18 mouse cellular contexts compared by ENCODE assay signal in genomic region chr10:106681395-106681794, GRCm38 (mm10).
A peak's percentile ranks its signal among the peaks of the same experiment; 100 is the strongest.
DNase-seq lines count a peak whose midpoint lies in the region; ATAC-seq lines count a peak whose summit lies in the region.
"Had no signal": no experiment of that assay in that cellular context is flagged by ENCODE, and none has a peak within 500 bp of the region (broad histone marks: within the 10 kb centered on the region; RNA-seq: fewer than 3 reads in every experiment).

No protein-coding gene starts in this region.

- H3K9ac ChIP-seq in forebrain, embryonic 14.5 days (ENCODE audit: low read length): no peak overlapping the region
- no peak overlapping the region for H3K9ac ChIP-seq in forebrain, embryonic 12.5 days
- H3K9ac ChIP-seq: embryonic facial prominence, embryonic 15.5 days; liver, embryonic 14.5 days; midbrain, embryonic 12.5 days; neural tube, embryonic 12.5 days had no signal

- no peak overlapping the region for H3K4me2 ChIP-seq in forebrain, embryonic 14.5 days (ENCODE audit: low read length)
- H3K4me2 ChIP-seq in forebrain, embryonic 12.5 days: no peak overlapping the region
- H3K4me2 ChIP-seq: embryonic facial prominence, embryonic 15.5 days; heart, embryonic 11.5 days; midbrain, embryonic 12.5 days; neural tube, embryonic 12.5 days had no signal

- DNase-seq in forebrain, embryonic 14.5 days (ENCODE audit: low spot score): peak; percentile 50
- peak; percentile 18 to 26 for DNase-seq in left cerebral cortex, adult 9 months (ENCODE audit: low spot score in 2 of 2)
- DNase-seq in left cerebral cortex, adult 11 months (ENCODE audit: low spot score): no peak
- DNase-seq in cerebellum, postnatal 36 days: peak; percentile 66 to 69
- peak; percentile 27 to 30 for DNase-seq in left cerebral cortex, postnatal 25 days (ENCODE audit: low spot score in 2 of 2)
- DNase-seq in adipocyte (ENCODE audit: low spot score): no peak
- DNase-seq in kidney, adult 18-20 months: no peak
- DNase-seq: adrenal gland, postnatal 14 days; kidney, adult 11 months; retina, postnatal 1 day had no signal

- no peaks in the 10 kb centered on the region for H3K27me3 ChIP-seq in forebrain, embryonic 14.5 days (replicated peaks; ENCODE audit: control insufficient read depth, insufficient read depth, low read length)
- H3K27me3 ChIP-seq in forebrain, embryonic 12.5 days: no peaks in the 10 kb centered on the region
- H3K27me3 ChIP-seq: embryonic facial prominence, embryonic 15.5 days; midbrain, embryonic 12.5 days; neural tube, embryonic 12.5 days had no signal

- no peaks in the 10 kb centered on the region for H3K36me3 ChIP-seq in forebrain, embryonic 14.5 days (ENCODE audit: control insufficient read depth, insufficient read depth, low read length)
- H3K36me3 ChIP-seq in forebrain, embryonic 12.5 days (replicated peaks): no peaks in the 10 kb centered on the region
- H3K36me3 ChIP-seq: embryonic facial prominence, embryonic 15.5 days; hindbrain, embryonic 10.5 days; limb, embryonic 10.5 days; midbrain, embryonic 12.5 days; neural tube, embryonic 12.5 days had no signal

- ATAC-seq in forebrain, embryonic 14.5 days: peak; percentile 60; the same call in 1 of the 2 replicates
- no peak for ATAC-seq in forebrain, embryonic 12.5 days (ENCODE audit: low FRiP score)

- H3K9me3 ChIP-seq in forebrain, embryonic 14.5 days (replicated peaks; ENCODE audit: control insufficient read depth, low read length): no peaks in the 10 kb centered on the region
- no peaks in the 10 kb centered on the region for H3K9me3 ChIP-seq in forebrain, embryonic 12.5 days
- H3K9me3 ChIP-seq: embryonic facial prominence, embryonic 15.5 days; hindbrain, embryonic 10.5 days; limb, embryonic 10.5 days; midbrain, embryonic 12.5 days; neural tube, embryonic 12.5 days had no signal

- no peak overlapping the region for H3K4me3 ChIP-seq in forebrain, embryonic 14.5 days (ENCODE audit: low read depth, low read length)
- H3K4me3 ChIP-seq in forebrain, embryonic 12.5 days (replicated peaks): no peak overlapping the region
- H3K4me3 ChIP-seq: embryonic facial prominence, embryonic 15.5 days; hindbrain, embryonic 10.5 days; limb, embryonic 10.5 days; midbrain, embryonic 12.5 days; neural tube, embryonic 12.5 days had no signal

- 73% methylated on average over 5 of the region's 5 CpGs for WGBS in forebrain, embryonic 14.5 days
- 87% methylated on average over 5 of the region's 5 CpGs for WGBS in forebrain, embryonic 12.5 days

- H3K4me1 ChIP-seq in forebrain, embryonic 14.5 days (ENCODE audit: control insufficient read depth, insufficient read depth, low read length): no peaks in the 10 kb centered on the region; the same call in 1 of the 2 replicates
- H3K4me1 ChIP-seq in forebrain, embryonic 12.5 days: no peaks in the 10 kb centered on the region
- H3K4me1 ChIP-seq: embryonic facial prominence, embryonic 15.5 days; hindbrain, embryonic 10.5 days; limb, embryonic 10.5 days; midbrain, embryonic 12.5 days; neural tube, embryonic 12.5 days had no signal

- H3K27ac ChIP-seq in forebrain, embryonic 14.5 days (ENCODE audit: low read depth, low read length): no peak overlapping the region
- no peak overlapping the region for H3K27ac ChIP-seq in forebrain, embryonic 12.5 days
- H3K27ac ChIP-seq: embryonic facial prominence, embryonic 15.5 days; hindbrain, embryonic 10.5 days; limb, embryonic 10.5 days; liver, embryonic 14.5 days; midbrain, embryonic 12.5 days; neural tube, embryonic 12.5 days had no signal

- intact Hi-C loops in left cerebral cortex, postnatal 25 days (cut with DNase I): no loop called here

Comparison
In these comparisons a context has a peak if more than half of its experiments do, and no peak if none do; other contexts are left out.
1. DNase-seq: peak in forebrain, embryonic 14.5 days (single experiment), left cerebral cortex, adult 9 months (2 of 2), cerebellum, postnatal 36 days (2 of 2) and left cerebral cortex, postnatal 25 days (2 of 2); none in left cerebral cortex, adult 11 months (single experiment), adipocyte (single experiment) and kidney, adult 18-20 months (single experiment).